Mouse (Mus musculus) thymus, postnatal 36 days (tissue): Measurements from ENCODE around the gene Trpc3.
"Not testable (repeated sequence)": the region's sequence is repeated elsewhere in the genome, so short reads cannot be mapped to it uniquely, and the experiment has no call there.

Experiments used
- DNase-seq, 2 experiments: peaks; one replicate each; pipeline ENCODE4 v3.0.0; 2022; ENCODE audit warnings: mixed read lengths in 2 of 2

Trpc3 gene

GRCm38 (mm10) chr3:36689392-36690291 is at the start of gene Trpc3:
Gene Trpc3, minus strand, starts transcription at chr3:36690167.
- DNase-seq: peak; percentile 20 to 40

DNA sequence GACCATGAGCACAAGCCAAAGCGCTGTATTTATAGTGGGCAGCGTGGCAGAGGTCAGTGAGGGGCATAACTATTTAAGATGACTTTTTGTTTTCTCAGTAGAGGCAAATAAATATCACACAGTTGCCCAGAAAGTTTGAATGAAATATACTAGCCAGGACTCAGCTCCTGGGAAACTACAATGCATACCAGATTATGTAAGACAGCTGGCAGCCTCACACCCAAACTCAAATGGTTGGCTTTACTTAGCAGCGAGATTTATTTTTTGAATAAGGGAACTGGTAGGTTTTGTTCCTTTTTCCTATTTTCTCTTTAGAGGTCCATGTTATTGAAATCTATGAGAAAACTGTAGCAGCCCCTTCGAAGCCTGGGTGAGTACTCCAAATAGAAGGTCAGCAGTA is 48.1 kb upstream of the Trpc3 start:
- DNase-seq: no peak

DNA sequence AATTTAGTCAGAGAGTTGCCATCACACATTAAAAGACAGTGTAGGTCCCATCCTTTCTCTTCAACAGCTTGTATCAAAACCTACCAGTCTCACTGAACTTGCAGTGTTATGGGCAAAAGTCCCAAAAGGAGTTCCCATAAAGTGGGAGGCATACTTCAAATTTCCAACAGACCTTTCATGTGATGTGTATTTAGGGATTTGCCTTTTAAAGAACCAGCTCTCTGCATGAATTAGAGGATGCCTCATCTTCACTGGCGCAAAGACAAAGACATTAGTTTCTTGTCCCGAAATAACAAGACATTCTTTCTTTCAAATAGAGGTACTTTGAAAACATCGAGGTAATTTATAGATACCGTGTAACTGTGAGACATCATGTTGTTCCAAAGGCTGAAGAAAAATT is 43.1 kb upstream of the Trpc3 start:
- no peak for DNase-seq

GRCm38 (mm10) chr3:36726545-36726944 is 36.6 kb upstream of the Trpc3 start:
- no peak for DNase-seq

DNA sequence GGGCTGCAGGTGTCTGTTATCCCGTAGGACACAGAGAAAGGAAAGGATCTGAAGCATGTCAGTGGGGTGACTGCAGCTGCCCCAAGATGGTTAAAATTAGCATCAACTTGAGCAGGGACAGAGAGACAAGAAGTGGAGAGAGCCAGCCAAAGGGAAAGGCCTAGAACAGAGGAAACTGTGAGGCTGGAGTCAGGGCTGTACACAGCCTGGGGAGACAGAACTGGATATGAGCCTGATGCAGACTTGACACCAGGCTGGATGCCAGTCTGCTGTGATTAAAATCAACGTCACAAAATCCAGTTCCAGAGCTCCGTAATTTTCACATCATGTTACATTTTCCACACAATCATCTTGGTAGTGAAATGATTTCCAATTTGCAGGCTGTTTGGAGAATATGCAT is 31.9 kb upstream of the Trpc3 start:
- no peak for DNase-seq

DNA sequence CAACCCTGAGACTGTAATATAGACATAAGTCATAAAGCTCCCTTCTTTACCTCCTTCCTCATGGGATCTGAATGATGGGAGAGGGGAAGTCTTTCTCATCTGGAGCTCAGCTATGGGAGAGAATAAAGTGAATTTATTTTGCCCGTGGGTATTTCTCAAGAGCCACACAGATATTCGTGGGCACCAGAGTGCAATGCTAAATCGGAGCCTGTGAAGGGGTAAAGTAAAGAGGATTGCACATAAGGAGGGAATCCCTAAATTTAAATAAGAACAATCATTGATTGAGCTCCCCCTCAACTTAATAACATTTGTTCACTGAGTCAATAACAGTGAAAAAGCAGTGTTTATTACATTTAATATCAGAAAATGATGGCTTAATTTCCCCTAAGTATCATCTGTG is 19.6 kb upstream of the Trpc3 start:
- no peak for DNase-seq

GRCm38 (mm10) chr3:36690292-36690650 is 304 bp upstream of the Trpc3 start:
- no peak for DNase-seq

- peak; percentile 60 for DNase-seq
These were observed 1.1 kb downstream of the Trpc3 start for GRCm38 (mm10) chr3:36688874-36689273.

DNA sequence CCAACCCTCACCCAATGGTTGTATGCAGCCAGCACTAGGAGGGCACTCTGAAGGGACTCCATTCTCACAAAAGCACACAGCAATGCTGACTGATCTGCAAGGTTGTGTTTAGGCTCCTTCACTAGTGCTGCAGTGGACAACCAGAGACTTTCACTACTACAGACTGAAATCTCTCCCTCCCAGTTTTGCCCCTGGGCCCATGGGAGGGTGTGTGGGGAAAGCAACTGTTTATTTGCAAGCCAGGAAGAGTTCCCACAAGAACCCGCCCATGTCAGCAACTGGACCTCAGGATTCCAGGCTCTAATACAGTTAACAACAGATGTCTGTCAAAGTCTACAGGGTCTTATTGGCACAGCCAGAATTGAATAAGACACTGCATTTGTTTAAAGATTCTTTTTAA is 14.1 kb downstream of the Trpc3 start:
- no peak for DNase-seq

- DNase-seq: no peak
These were observed 22.2 kb downstream of the Trpc3 start for GRCm38 (mm10) chr3:36667814-36668213.

- DNase-seq: not testable (repeated sequence)
These were observed 44.8 kb downstream of the Trpc3 start for GRCm38 (mm10) chr3:36645245-36645559.

- no peak for DNase-seq
These were observed 45.3 kb downstream of the Trpc3 start for GRCm38 (mm10) chr3:36644554-36645244.

DNA sequence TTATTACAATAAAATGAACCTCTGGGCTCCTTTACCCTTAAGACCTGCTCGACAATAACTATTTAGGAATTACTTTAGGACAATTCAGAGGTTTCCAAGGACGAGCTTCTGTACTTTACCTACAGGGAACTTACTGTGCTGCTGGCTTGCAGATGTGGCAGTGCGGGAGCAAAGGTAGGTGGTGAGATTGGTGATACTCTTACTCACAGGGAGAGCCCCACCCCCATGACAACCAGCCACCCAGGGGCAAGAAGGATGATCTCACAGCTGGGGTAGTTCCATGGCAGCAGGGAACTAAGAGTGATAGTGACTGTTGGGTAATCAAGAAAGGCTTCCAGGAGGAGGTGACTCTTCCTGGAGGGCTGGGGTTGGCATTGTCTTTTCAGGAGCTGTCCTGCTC is 46.6 kb downstream of the Trpc3 start:
- no peak for DNase-seq

GRCm38 (mm10) chr3:36642736-36643135 is 47.2 kb downstream of the Trpc3 start:
- DNase-seq: no peak

DNA sequence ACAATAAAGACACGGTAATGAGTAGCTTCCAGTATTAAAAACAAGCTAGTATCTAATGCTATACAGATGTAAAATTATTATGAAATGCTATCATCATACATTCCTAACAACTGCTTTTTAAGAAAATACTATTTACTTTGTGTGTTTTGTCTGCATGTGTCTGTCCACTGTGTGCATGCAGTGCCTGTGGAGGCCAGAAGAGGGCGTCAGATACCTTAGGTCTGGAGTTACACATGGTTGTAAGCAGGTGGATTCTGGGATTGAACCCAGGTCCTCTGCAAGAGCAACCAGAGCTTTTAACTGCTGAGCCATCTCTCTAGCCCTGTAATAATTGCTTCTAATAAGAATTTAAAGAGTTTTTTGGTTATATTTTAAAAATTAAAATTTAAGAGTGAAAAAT is 49.2 kb downstream of the Trpc3 start:
- DNase-seq: peak in 1 of 2 experiments; percentile 5

- no peak for DNase-seq
These were observed 54.5 kb downstream of the Trpc3 start for GRCm38 (mm10) chr3:36635449-36635848.

DNA sequence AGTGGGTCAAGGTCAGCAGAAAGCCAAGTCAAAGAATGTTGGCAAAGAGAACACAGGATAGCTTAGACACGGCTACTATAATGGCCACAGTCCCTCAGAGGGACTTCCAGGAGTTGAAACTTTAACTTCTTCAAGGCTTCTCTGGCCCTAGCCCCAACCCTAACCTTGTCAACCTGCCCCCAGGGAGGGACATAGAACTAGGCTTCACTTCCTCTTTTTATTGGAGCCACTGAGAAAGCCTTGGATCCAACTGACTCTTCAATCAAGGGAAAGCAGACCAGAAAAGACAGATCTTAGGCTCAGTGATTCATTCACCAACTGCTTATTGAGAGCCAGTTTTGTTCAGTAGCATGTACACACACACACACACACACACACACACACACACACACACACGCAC is 63.2 kb downstream of the Trpc3 start:
- DNase-seq: no peak

GRCm38 (mm10) chr3:36618181-36618580 is 71.8 kb downstream of the Trpc3 start:
- no peak for DNase-seq

DNA sequence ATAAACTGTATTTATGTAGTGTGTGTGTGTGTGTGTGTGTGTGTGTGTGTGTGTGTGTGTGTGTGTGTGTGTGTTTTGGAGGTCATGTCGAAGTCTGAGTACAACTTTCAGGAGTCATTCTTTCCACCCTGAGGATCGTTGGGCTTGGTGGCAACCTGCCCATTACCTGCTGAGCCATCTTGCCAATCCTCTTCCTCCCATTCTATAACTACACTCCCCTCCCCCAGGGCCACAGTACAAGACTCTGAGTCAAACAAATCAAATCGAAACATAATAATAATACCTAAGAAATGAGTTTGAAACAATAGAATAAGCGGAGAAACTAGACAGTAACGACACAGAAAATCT is 76.1 kb downstream of the Trpc3 start:
- DNase-seq: no peak

DNA sequence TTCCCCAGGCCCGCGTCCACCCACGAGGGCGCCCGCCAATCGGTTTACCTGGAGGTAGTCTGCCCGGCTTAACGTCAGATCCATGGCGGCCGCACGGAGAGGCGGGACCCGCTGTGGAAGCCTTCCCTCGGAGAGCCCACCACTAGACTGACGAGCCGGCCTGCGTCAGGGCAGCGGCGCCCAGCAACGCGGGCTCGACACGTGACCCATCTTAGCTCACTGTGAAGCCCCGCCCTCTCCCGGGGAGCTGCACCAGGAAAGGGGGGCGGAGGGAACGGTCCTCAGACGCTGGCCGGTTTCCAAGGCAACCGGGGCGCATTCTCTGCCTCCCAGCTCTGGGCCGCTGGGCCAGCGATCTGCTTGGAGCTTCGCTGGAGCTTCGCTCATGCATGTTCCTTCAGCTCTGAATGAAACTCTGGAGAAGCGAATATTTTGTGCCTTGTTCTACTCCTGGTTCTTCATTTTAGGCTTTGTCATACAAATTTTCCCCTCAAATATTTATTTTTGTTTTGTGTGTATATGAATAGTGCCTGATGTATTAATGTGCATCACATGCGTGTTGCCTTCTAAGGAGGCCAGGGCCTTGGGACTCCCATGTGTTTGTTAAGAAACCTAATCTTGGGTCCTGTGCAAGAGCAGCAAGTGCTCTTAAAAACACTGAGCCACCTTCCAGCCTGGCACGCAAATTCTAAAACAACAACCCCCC is 76.6 kb downstream of the Trpc3 start, which contains the start of gene Bbs7:
Gene Bbs7 (minus strand): TSS at position 276 of the 706 bp plus-strand sequence.
- DNase-seq: peak; percentile 86 to 93

- DNase-seq: no peak
These were observed 77.3 kb downstream of the Trpc3 start for GRCm38 (mm10) chr3:36612687-36613086.

DNA sequence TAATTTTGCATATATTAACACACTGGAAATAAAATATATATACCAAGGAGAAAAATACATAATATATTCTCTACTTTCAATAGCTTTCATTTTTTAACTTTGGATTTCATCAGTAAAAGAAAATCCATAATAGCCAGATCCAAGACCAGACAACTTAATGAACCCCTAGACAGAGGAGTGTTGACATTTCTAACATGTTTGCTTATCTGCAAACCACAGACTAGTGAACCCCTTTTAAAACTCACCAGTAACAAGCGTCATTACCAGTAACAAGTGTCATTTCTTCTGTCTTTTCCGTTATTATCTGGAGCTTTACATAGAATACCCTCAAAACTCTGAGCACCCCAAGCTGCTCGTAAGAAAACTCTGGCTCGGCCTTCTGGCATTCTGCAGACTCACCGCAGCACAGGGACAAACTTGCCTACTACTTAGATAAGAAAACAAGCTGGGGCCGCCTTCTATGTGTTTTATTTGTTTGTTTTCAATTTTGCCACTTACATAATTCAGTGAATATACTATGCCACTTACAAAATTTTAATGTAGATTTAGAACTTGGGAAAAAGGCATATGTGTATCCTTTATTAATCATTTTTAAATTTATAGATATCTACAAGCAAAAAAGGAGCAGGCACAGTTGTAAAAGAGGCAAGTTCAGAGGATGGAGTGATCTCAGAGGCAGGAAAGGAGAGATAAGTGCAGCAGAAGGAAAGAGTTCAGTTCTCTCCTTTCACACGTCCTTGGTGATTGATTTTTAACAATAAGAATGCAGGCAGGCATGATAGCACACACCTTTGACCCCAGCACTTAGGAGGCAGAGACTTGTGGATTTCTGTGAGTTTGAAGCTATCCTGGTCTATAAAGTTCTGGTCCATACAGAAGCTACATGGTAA is 83.8 kb downstream of the Trpc3 start:
- DNase-seq: no peak

- DNase-seq: peak in 1 of 2 experiments; percentile 1
These were observed 90.2 kb downstream of the Trpc3 start for GRCm38 (mm10) chr3:36599773-36600172.
